Mouse (Mus musculus) liver, embryonic 14.5 days (tissue): ENCODE measurements around the gene Txnrd2.

Experiments used
- CTCF ChIP-seq: IDR thresholded peaks from 2 replicates; pipeline ENCODE4 v1.5.1; 2016; ENCODE audit warnings: antibody characterized with exemption, low read depth, control low read depth
- EP300 ChIP-seq: IDR thresholded peaks from 2 replicates; pipeline ENCODE4 v1.6.1; 2016; ENCODE audit warnings: antibody characterized with exemption, low read depth

DNA sequence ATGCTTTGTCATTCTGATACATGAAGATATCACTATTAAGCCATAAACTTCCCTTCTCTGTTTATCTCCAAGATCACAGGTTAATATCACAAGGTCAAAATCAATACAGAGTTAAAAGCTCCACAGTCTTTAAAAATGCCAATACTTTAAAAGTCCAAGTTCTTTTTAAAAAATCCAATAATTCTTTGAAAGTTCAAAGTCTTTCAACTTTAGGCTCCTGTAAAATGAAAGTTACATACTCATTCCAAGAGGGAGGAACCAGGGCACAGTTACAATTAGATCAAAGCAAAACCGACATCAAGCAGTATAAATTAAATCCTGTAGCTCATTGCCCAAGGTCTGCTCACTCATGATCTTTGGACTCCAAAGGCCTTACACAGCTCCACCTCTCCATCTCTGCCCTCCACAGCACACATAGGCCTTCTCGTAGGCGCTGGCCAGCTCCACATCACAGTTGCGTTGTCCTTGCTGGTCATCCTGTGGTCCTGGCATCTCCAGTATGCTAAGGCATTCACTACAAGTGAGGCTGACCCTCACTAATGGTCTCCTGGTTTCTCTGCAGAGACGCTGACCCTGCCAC, 7.2 kb downstream of the Txnrd2 start:
- TF ChIP-seq CTCF (no peak), EP300 (no peak)
